Mouse (Mus musculus): ENCODE measurements around the gene Ergic1. TPM values are rescaled to one million over a fixed set of nuclear protein-coding genes. Genes with fewer than 3 reads are reported as not detected.

Ergic1 gene
- polyA plus RNA-seq (2012; rRNA removed) = 193 and 218 TPM in 2 replicates

DNA sequence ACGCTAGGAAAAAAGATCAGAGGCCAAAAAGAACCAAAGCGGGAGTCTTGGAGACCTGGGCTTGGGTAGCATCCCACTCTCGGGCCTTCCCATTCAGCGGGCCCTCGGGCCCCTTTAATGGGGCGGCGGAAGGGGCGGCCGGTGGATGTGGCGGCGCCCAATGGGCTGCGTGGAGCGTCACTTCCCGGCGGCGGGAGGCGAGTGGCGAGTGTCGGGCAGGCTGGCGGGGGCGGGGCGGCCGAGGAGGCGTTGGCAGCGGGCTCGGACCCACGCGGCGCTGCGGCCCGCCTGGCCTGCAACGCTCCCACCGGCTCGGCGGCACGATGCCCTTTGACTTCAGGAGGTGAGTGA lies at the start of gene Ergic1:
TSS of gene Ergic1 (plus strand) at position 200 of the 351 bp plus-strand sequence.
- peak; percentile 95 for DNase-seq (ENCODE audit: low read depth)
- peak; percentile 90 for TF ChIP-seq POLR2A (IDR thresholded peaks at IDR 0.05; ENCODE audit: borderline replicate concordance, extremely low read depth, insufficient read depth, insufficient read length, poor library complexity, severe bottlenecking)
- TF ChIP-seq CTCF (IDR thresholded peaks at IDR 0.05; ENCODE audit: borderline replicate concordance, extremely low read depth, insufficient read depth, insufficient read length) = no peak

DNA sequence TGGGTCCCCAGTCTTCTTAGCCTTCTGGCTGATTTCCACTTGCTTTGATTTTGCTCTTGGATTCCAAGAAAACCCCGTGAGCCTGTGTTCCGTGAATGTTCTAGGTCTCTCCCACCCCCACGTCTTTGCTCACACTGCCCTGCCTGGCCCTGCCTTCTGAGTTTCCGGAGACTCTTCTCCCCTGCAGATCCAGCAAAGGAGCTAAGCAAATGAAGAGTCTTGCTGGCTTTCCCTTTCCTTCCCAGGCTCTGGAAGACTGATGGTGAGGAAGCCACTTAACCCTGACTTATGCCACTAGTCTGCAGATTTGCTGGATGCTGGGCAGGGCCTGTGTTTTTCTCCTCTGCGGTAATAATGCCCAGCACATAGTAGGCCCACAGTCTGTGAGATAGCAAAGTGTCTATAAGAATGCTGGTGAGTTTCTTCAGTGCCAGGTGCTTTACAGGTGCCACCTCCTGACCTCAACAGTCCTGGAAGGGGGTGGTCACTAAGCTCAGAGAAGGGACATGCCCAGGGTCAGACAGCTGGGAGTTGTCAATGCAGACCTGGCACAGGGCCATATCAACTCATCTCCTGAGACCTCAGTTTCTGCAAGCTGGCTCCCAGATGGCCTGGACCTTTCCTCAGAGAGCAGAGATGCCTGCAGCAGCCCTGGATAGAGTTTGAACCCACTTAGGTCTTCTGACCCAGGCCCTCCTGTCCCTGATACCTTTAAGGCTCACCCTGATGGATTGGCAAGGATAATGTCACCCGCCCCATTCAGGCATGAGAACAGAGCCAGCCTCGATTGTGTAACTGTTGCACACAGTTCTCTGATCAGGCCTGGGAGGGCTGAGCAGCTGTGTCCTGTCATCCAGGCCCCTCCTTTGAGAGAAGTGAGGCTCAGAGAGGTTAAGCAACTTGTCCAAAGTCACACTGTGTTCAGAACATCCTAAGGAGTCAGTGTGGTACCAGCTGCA lies 49.2 kb upstream of the Ergic1 start:
- DNase-seq (ENCODE audit: low read depth) = no peak
- TF ChIP-seq POLR2A (IDR thresholded peaks at IDR 0.05; ENCODE audit: borderline replicate concordance, extremely low read depth, insufficient read depth, insufficient read length, poor library complexity, severe bottlenecking) (no peak), CTCF (IDR thresholded peaks at IDR 0.05; ENCODE audit: borderline replicate concordance, extremely low read depth, insufficient read depth, insufficient read length) (no peak)

DNA sequence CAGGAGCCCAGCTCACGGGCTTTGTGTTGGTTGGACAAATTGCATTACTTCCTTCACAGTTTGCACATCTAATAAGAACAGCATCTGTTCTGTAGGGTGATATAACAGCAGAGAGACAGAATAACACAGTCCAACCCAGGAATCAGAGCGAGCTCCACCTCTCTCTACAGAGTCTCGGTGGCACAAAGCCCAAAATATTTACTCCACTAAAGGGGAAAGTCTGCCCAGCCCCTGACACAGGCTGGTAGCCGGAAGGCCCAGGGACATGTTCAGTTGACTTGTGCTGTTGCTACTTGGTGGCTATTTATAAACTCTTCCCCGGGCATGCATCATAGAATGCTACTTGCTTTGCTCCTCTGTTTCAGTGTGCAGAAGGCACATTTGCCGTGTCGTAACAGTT lies 48.3 kb upstream of the Ergic1 start:
- TF ChIP-seq POLR2A (IDR thresholded peaks at IDR 0.05; ENCODE audit: borderline replicate concordance, extremely low read depth, insufficient read depth, insufficient read length, poor library complexity, severe bottlenecking) = no peak
- no peak for TF ChIP-seq CTCF (IDR thresholded peaks at IDR 0.05; ENCODE audit: borderline replicate concordance, extremely low read depth, insufficient read depth, insufficient read length)
- DNase-seq (ENCODE audit: low read depth) = peak; percentile 57

DNA sequence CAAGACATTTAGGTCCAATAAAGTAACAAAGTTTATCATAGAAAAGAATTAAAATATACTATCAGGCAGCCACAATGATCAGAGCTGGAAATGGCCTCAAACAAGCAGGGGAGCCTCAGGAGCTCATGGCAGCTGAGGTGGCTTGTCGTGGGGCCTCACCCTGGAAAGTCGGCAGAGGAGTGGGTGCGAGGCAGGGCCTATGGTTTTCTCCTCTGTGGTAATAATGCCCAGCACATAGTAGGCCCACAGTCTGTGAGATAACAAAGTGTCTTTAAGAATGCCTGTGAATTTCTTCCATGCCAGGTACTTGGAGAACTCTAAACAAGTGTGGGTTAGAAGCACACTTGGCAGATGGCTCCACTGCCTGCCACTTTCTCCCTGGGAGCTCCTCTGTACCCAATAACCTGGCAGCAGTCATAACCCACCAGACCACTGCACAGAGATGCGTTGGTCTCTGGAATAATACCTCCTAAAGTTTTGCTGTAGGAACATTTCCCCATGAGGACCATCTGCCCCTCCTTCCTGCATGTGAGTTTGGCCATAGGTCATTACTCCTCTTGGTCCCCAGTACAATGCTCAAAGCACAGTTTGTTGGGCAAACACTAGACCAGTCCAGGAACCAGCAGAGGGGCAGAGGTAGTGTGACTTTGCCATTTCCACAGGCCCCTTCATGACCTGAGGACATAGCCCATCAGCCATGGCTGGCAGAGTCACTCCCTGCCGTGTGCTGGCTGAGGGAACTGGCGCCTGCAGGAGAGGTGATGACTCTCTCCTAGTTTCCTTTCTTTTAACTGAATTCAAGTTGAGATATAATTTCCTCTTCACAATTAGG lies 47.6 kb upstream of the Ergic1 start:
- DNase-seq (ENCODE audit: low read depth) = no peak
- TF ChIP-seq CTCF (IDR thresholded peaks at IDR 0.05; ENCODE audit: borderline replicate concordance, extremely low read depth, insufficient read depth, insufficient read length) (no peak), POLR2A (IDR thresholded peaks at IDR 0.05; ENCODE audit: borderline replicate concordance, extremely low read depth, insufficient read depth, insufficient read length, poor library complexity, severe bottlenecking) (no peak)

DNA sequence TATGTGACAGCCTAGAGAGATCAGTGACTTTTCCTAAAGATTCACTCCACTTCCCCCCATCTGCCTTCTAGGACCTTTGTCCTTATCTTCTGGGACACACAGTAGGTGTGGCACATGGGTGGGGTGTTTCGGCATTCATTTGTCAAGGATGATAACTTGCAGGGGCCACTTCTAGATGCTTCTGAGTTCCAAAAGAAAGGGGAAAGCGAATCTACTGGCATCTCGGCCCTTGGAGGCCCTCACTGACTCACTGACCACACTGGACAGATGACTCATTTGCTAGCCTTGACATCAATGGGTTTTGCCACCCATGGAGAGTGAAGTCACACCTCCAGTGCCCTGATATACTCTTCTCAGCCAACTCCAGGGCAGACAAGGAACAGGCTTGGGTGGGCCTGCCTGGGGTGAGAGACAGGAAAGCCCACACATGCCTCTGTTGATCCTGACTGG lies 46.7 kb upstream of the Ergic1 start:
- TF ChIP-seq POLR2A (IDR thresholded peaks at IDR 0.05; ENCODE audit: borderline replicate concordance, extremely low read depth, insufficient read depth, insufficient read length, poor library complexity, severe bottlenecking) (no peak), CTCF (IDR thresholded peaks at IDR 0.05; ENCODE audit: borderline replicate concordance, extremely low read depth, insufficient read depth, insufficient read length) (no peak)
- no peak for DNase-seq (ENCODE audit: low read depth)

DNA sequence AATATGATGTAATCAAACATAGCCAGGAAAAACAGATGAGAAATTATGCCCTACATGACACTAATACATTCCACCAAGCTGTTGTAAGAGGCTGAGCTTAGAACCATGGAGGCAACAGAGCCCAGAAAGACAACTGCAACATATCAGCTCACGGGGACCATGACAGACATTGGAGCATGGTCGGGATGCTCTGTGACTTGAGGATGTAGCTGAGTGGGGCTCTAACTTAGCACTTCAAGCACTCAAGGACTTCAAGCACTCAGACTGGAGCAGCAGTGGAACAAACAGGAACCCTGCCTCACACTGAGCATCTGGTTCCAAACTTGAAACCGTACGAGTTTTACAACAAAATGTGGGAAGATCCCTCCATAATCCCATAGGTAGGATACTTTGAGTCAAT lies 45.6 kb upstream of the Ergic1 start:
- no peak for DNase-seq (ENCODE audit: low read depth)
- TF ChIP-seq CTCF (IDR thresholded peaks at IDR 0.05; ENCODE audit: borderline replicate concordance, extremely low read depth, insufficient read depth, insufficient read length) (no peak), POLR2A (IDR thresholded peaks at IDR 0.05; ENCODE audit: borderline replicate concordance, extremely low read depth, insufficient read depth, insufficient read length, poor library complexity, severe bottlenecking) (no peak)

DNA sequence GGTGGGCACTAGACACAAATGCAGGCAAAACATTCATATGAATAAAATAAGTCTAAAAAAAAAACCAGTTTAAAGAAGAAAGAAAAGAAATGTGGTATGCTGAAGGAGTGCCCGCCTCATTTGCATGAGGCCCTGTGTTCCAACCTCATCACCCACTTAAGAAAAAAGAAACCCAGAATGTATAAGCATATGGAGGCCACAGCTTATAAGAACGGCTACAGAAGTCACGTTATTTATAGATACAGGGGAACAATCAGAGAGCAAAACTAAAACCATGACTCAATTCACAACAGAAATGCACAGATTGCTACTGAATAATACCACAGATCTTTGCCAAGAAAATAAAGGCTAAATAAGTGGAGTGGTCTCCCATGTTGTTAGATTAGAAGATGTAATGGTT lies 43.0 kb upstream of the Ergic1 start:
- TF ChIP-seq POLR2A (IDR thresholded peaks at IDR 0.05; ENCODE audit: borderline replicate concordance, extremely low read depth, insufficient read depth, insufficient read length, poor library complexity, severe bottlenecking) (no peak), CTCF (IDR thresholded peaks at IDR 0.05; ENCODE audit: borderline replicate concordance, extremely low read depth, insufficient read depth, insufficient read length) (no peak)
- no peak for DNase-seq (ENCODE audit: low read depth)

DNA sequence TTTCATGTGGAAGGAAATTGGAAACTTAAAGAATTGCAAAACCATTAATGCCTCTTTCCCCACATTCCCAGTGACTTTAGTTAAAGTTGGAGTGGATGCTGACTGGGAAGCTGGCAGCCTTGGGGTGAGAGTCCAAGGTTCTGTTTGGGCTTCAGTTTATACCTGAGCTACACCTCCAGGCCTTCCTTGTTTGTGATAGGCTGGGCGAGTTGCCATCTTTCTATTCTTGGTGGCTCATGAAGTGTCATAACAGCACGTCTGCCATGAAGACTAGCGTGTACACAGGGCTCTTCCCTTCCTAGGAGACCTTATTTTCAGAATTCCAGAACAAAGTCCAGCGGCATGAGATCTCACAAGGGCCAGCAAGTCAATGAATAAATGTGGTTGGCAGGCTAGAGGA lies 38.6 kb upstream of the Ergic1 start:
- no peak for TF ChIP-seq CTCF (IDR thresholded peaks at IDR 0.05; ENCODE audit: borderline replicate concordance, extremely low read depth, insufficient read depth, insufficient read length)
- no peak for TF ChIP-seq POLR2A (IDR thresholded peaks at IDR 0.05; ENCODE audit: borderline replicate concordance, extremely low read depth, insufficient read depth, insufficient read length, poor library complexity, severe bottlenecking)
- no peak for DNase-seq (ENCODE audit: low read depth)

DNA sequence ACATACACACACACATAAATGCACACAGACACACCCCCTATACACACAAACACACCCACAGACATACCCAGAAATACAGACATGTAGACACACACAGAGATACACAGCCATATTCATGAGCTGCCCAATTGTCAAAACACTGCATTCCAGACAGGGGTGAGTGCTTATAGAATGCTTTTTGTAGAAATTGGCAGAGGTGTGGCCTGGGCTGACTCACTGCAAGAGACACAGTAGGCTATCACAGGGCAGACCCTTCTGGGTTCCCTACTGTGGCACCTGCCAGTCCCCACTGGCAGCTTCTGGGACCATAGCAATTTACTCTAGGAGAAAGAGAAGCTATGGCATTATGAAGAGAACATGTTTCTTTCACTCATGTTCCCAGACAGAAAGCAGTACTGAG lies 37.0 kb upstream of the Ergic1 start:
- no peak for TF ChIP-seq POLR2A (IDR thresholded peaks at IDR 0.05; ENCODE audit: borderline replicate concordance, extremely low read depth, insufficient read depth, insufficient read length, poor library complexity, severe bottlenecking)
- DNase-seq (ENCODE audit: low read depth) = no peak

DNA sequence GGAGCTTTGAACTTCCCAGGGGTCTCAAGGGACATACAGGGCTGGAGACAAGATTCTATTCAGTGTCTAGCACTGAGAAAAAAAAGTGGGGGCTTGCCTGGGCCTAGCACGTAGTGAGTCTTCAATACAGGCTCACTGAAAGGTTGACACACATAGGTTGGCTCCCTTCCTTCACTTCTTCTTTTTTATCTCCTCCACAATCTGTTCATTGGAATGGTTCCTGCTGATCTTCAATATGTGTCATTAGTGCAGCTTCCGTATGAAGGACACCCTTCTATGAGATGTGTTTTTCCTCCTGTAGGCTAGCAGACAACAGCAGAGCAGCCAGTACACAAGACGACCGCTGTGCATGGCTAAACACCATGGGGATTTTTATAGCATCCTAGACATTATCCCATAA lies 36.5 kb upstream of the Ergic1 start:
- DNase-seq (ENCODE audit: low read depth) = no peak

DNA sequence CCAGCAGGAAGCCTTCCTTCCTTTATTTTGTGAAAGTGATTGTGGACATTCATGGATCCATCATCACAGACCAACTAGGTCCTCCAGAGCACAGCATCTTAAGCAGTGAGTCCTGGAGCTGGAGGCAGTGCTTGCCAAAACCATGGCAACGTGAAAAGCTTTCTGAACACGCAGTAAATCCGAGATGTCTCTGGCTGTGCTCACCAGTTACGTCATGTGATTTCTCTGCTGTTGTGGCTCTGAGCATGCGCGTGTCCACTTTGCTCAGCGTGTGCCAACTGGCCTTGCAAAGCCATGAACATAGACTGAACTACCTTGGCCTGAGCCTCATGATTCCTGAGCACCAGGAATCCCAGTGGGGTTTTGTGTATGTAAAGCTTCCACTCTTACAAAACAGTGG lies 36.0 kb upstream of the Ergic1 start:
- DNase-seq (ENCODE audit: low read depth) = peak; percentile 50

More for the DNA sequence above, 36.5 kb upstream of the Ergic1 start:
- TF ChIP-seq CTCF (IDR thresholded peaks at IDR 0.05; ENCODE audit: borderline replicate concordance, extremely low read depth, insufficient read depth, insufficient read length) (no peak), POLR2A (IDR thresholded peaks at IDR 0.05; ENCODE audit: borderline replicate concordance, extremely low read depth, insufficient read depth, insufficient read length, poor library complexity, severe bottlenecking) (no peak)

More for the DNA sequence above, 36.0 kb upstream of the Ergic1 start:
- TF ChIP-seq CTCF (IDR thresholded peaks at IDR 0.05; ENCODE audit: borderline replicate concordance, extremely low read depth, insufficient read depth, insufficient read length) (no peak), POLR2A (IDR thresholded peaks at IDR 0.05; ENCODE audit: borderline replicate concordance, extremely low read depth, insufficient read depth, insufficient read length, poor library complexity, severe bottlenecking) (no peak)

Measured in brain, embryonic 14.5 days (tissue).